Mouse (Mus musculus) myocyte (in vitro differentiated cells): Measurements from ENCODE around the gene Actr6. TPM values are rescaled to one million over a fixed set of nuclear protein-coding genes. Genes with fewer than 3 reads are reported as not detected.

Experiments
- H3K27me3 ChIP-seq: one replicate; pipeline ENCODE4 v1.6.1; 2011; ENCODE audit not compliant: control insufficient read depth, insufficient read depth, insufficient read length
- H3K36me3 ChIP-seq: one replicate; pipeline ENCODE4 v1.6.1; 2011; ENCODE audit not compliant: control insufficient read depth, insufficient read depth
- H3K4me2 ChIP-seq: one replicate; pipeline ENCODE4 v1.6.1; 2011; ENCODE audit warnings: low read depth, control low read depth
- H3K4me3 ChIP-seq: one replicate; pipeline ENCODE4 v1.5.1; 2011; ENCODE audit warnings: mild to moderate bottlenecking, control low read depth, moderate library complexity
- H3K79me2 ChIP-seq: one replicate; pipeline ENCODE4 v1.6.1; 2011; ENCODE audit not compliant: control insufficient read depth, insufficient read depth
- H3ac ChIP-seq: one replicate; pipeline ENCODE4 v1.6.1; 2011; ENCODE audit not compliant: control insufficient read depth, insufficient read length
- CEBPB ChIP-seq: IDR thresholded peaks from 2 replicates; pipeline ENCODE4 v1.6.1; 2011; ENCODE audit warnings: mild to moderate bottlenecking, moderate library complexity; ENCODE audit not compliant: poor library complexity, insufficient read depth, severe bottlenecking
- E2F4 ChIP-seq: IDR thresholded peaks from one replicate; pipeline ENCODE4 v1.6.1; 2011; ENCODE audit warnings: mild to moderate bottlenecking, control low read depth, moderate library complexity; ENCODE audit not compliant: insufficient read depth
- MAX ChIP-seq: IDR thresholded peaks from one replicate; pipeline ENCODE4 v1.6.1; 2011; ENCODE audit warnings: low read depth, mild to moderate bottlenecking, control low read depth
- MYOD1 ChIP-seq, 3 experiments: IDR thresholded peaks; one replicate each; pipeline ENCODE4 v1.6.1; 2011; ENCODE audit warnings: control low read depth in 2 of 3, low read depth in 2 of 3, mild to moderate bottlenecking in 2 of 3, moderate library complexity in 1 of 3; ENCODE audit not compliant: insufficient read length in 2 of 3, control insufficient read depth in 1 of 3
- MYOG ChIP-seq, 3 experiments: IDR thresholded peaks; one replicate each; pipeline ENCODE4 v1.6.1; 2011; ENCODE audit warnings: control low read depth in 2 of 3, low read depth in 2 of 3, mild to moderate bottlenecking in 2 of 3; ENCODE audit not compliant: insufficient read length in 2 of 3, control insufficient read depth in 1 of 3, insufficient read depth in 1 of 3
- POLR2A ChIP-seq: IDR thresholded peaks from one replicate; pipeline ENCODE4 v1.6.1; 2011; ENCODE audit warnings: low read depth, mild to moderate bottlenecking, control low read depth, moderate library complexity; ENCODE audit not compliant: insufficient read length
- POLR2AphosphoS2 ChIP-seq: IDR thresholded peaks from one replicate; pipeline ENCODE4 v1.6.1; 2011; ENCODE audit warnings: low read depth, control low read depth; ENCODE audit not compliant: insufficient read length
- REST ChIP-seq: IDR thresholded peaks from one replicate; pipeline ENCODE4 v1.6.1; 2011; ENCODE audit warnings: mild to moderate bottlenecking, control low read depth, moderate library complexity; ENCODE audit not compliant: insufficient read depth, insufficient read length
- SRF ChIP-seq: IDR thresholded peaks from one replicate; pipeline ENCODE4 v1.6.1; 2011; ENCODE audit warnings: low read depth; ENCODE audit not compliant: control insufficient read depth, insufficient read length
- TCF12 ChIP-seq: IDR thresholded peaks from one replicate; pipeline ENCODE4 v1.6.1; 2011; ENCODE audit warnings: mild to moderate bottlenecking, control low read depth; ENCODE audit not compliant: poor library complexity, insufficient read depth, severe bottlenecking
- TCF3 ChIP-seq: IDR thresholded peaks from one replicate; pipeline ENCODE4 v1.6.1; 2011; ENCODE audit warnings: low read depth, control low read depth; ENCODE audit not compliant: insufficient read length
- USF1 ChIP-seq: IDR thresholded peaks from one replicate; pipeline ENCODE4 v1.6.1; 2011; ENCODE audit warnings: low read depth, mild to moderate bottlenecking, control low read depth, moderate library complexity
- polyA plus RNA-seq: library from polyadenylated mRNA; unstranded; fragments of >200 nt; fragmentation: generic; extraction: Trizol; gene quantifications from one replicate; pipeline ENCODE4 v1.2.1, GENCODE M21; 2012; ENCODE audit warnings: missing spikeins

Actr6 gene
- polyA plus RNA-seq, 1 experiment: 4.5 TPM

GRCm38 (mm10) chr10:89765790-89766714 is 34.0 kb upstream of the Actr6 start:
- Histone ChIP-seq H3K79me2 (peaks cover 71% of the 10 kb centered on the region), H3K4me3 (no peak overlapping the region), H3K4me2 (peak overlapping the region; percentile 61), H3K27me3 (no peaks in the 10 kb centered on the region), H3K36me3 (no peaks in the 10 kb centered on the region), H3ac (no peak overlapping the region)
- TF ChIP-seq REST (no peak), MAX (no peak), MYOD1 (IDR thresholded peaks at IDR 0.05; ENCODE audit: control insufficient read depth in 1 of 3, insufficient read length in 2 of 3, low read depth in 2 of 3) (peak in 1 of 3 experiments; percentile 31), POLR2A (no peak)

- no peaks in the 10 kb centered on the region for H3K36me3 ChIP-seq
- no peak overlapping the region for H3K4me3 ChIP-seq
- H3K4me2 ChIP-seq: peak overlapping the region; percentile 61
- H3K27me3 ChIP-seq: no peaks in the 10 kb centered on the region
- peaks cover 84% of the 10 kb centered on the region for H3K79me2 ChIP-seq
- H3ac ChIP-seq: no peak overlapping the region
- no peak for TF ChIP-seq TCF3
- TF ChIP-seq MYOD1 (IDR thresholded peaks at IDR 0.05; ENCODE audit: control insufficient read depth in 1 of 3, insufficient read length in 2 of 3, low read depth in 2 of 3): peak in 1 of 3 experiments; percentile 57
Measured at GRCm38 (mm10) chr10:89764457-89765121, 32.5 kb upstream of the Actr6 start.

GRCm38 (mm10) chr10:89760772-89761171 is 28.7 kb upstream of the Actr6 start:
- no peak overlapping the region for H3K4me3 ChIP-seq
- H3K79me2 ChIP-seq: peaks cover 87% of the 10 kb centered on the region
- H3K36me3 ChIP-seq: no peaks in the 10 kb centered on the region
- no peaks in the 10 kb centered on the region for H3K27me3 ChIP-seq
- no peak overlapping the region for H3ac ChIP-seq
- TF ChIP-seq CEBPB: no peak
- TF ChIP-seq MYOG (IDR thresholded peaks at IDR 0.05; ENCODE audit: control insufficient read depth in 1 of 3, insufficient read depth in 1 of 3, insufficient read length in 2 of 3, low read depth in 2 of 3): no peak
- no peak for TF ChIP-seq TCF12
- TF ChIP-seq TCF3: no peak
- TF ChIP-seq MYOD1 (IDR thresholded peaks at IDR 0.05; ENCODE audit: control insufficient read depth in 1 of 3, insufficient read length in 2 of 3, low read depth in 2 of 3): no peak
- no peak for TF ChIP-seq MAX
- TF ChIP-seq E2F4: no peak
- no peak for TF ChIP-seq SRF
- TF ChIP-seq REST: no peak
- no peak for TF ChIP-seq POLR2AphosphoS2
- TF ChIP-seq USF1: no peak
- TF ChIP-seq POLR2A: no peak
- H3K4me2 ChIP-seq: no peak overlapping the region

GRCm38 (mm10) chr10:89755231-89755630 is 23.1 kb upstream of the Actr6 start:
- Histone ChIP-seq H3K4me3 (no peak overlapping the region), H3ac (no peak overlapping the region), H3K36me3 (no peaks in the 10 kb centered on the region), H3K27me3 (no peaks in the 10 kb centered on the region), H3K79me2 (peaks cover 99% of the 10 kb centered on the region), H3K4me2 (no peak overlapping the region)
- TF ChIP-seq CEBPB (0 out of 2 replicates have a peak, but pooled peaks have one; percentile 21), REST (no peak)

- Histone ChIP-seq H3ac (no peak overlapping the region), H3K79me2 (peaks cover 100% of the 10 kb centered on the region), H3K36me3 (no peaks in the 10 kb centered on the region), H3K27me3 (no peaks in the 10 kb centered on the region), H3K4me2 (no peak overlapping the region), H3K4me3 (no peak overlapping the region)
- TF ChIP-seq MAX: no peak
Measured at GRCm38 (mm10) chr10:89751069-89751468, 19.0 kb upstream of the Actr6 start.

GRCm38 (mm10) chr10:89748619-89749018 is 16.5 kb upstream of the Actr6 start:
- peak; percentile 92 for TF ChIP-seq CEBPB
- no peak for TF ChIP-seq TCF12
- TF ChIP-seq SRF: no peak
- TF ChIP-seq USF1: no peak
- no peak for TF ChIP-seq POLR2AphosphoS2
- Histone ChIP-seq H3K4me2 (no peak overlapping the region), H3K4me3 (no peak overlapping the region), H3K27me3 (no peaks in the 10 kb centered on the region), H3K36me3 (no peaks in the 10 kb centered on the region), H3K79me2 (peaks cover 84% of the 10 kb centered on the region), H3ac (no peak overlapping the region)
